Mouse (Mus musculus): ENCODE results near the gene Mrpl45. TPM values are rescaled to one million over a fixed set of nuclear protein-coding genes. Genes with fewer than 3 reads are reported as not detected.
"Not testable (repeated sequence)": the region's sequence is repeated elsewhere in the genome, so short reads cannot be mapped to it uniquely, and the experiment has no call there.

Gene Mrpl45
- total and polyA plus RNA-seq, 3 experiments, result 10.9 to 41.3 (median 34.7) TPM

- DNase-seq, result no peak
These were observed 22.8 kb upstream of the Mrpl45 start for GRCm38 (mm10) chr11:97292731-97293130.

DNA sequence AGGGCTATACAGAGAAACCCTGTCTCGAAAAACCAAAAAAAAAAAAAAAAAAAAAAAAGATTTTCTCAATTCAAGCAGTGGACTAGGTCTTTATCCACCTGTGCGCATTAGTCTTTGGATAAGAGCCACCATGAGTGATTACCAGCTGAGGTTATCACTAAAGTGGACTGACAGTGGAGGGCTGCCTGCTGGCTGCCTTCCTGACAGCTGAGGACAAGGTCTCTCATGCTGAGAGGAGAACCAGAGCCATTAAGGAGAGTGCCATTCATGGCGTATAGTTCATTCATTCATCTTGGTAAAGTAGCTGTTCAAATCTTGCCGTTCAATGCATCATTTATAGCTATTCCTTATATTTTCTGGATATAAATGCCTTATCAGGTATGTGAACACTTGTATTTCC, 19.0 kb upstream of the Mrpl45 start:
- DNase-seq, result peak; percentile 32

- DNase-seq, result no peak
These were observed 15.6 kb upstream of the Mrpl45 start for GRCm38 (mm10) chr11:97299939-97300338.

DNA sequence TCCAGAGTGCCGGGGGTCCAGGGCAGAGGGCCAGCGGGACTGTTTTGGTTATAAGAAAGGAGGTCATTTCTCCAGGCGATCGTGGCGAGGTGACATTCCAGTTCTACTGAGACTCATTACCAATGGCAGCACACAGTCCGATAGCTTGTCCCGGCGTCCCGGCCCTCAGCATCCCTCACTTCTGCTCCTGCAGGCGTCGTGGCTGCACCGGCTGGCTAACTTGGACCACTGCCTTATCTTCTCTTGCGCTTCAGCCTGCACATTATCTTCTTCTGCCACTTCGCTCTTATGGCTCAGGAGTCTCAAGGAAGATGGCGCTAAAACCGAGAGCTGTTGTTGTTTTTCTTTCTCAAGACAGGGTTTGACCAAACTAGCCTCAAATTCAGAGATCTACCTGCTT, 14.1 kb upstream of the Mrpl45 start:
- DNase-seq, result no peak

- DNase-seq, result peak; percentile 69
These were observed 13.2 kb upstream of the Mrpl45 start for GRCm38 (mm10) chr11:97302231-97302781.

DNA sequence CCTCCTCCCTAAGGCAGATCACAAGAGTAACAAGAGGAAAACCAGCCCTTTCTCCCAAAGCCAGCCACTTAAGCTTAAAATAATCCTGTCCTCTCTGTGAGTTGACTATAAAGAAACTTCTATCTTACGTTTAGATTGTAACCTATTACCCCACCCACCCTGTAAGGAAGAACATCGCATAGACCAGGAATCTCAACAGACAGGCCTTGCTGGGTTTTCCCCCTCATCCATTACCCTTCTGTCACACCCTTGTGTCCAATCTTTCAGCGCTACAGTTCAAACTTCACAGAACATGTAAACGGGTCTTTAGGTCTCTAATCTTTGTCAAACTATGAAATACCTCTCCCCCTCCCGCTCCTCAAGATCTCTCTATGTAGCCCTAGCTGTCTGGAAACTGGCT, 10.9 kb upstream of the Mrpl45 start:
- no peak for DNase-seq

DNA sequence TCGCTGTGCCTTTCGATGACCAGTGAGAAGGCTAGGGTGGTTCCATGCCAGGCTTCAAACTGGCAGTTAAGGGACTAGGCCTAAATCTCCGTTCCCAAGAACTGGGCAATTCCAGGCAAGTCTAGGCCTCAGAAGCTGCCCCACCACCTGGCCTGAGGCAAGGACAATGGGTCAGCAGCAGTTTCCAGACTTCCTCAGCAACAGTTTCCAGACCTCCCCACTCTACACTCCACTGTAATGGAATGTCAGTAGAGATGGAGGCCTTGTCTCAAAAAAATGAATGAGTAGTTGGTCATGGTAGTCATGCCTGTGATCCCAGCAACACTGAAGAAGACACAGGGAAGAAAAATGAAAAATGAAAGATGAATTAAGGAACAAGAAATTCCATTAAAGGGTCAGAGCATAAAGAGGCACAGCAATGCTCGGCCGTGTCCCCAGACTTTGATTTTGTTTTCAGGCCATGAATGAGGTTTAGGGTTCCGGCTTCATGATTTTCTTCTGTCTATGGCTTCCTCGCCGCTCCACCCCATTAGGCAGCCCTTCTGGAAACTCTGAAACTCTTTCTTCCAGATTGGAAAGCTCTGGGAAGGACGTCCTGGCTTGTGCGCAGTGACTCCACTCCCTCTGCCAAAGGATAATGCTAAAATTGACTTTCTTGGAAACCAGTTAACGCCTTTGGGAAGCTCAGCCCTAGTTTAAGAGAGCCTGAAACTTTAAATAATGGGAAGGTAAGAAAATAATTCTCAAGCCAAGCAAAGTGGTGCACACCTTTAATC, 8.0 kb upstream of the Mrpl45 start:
- DNase-seq, result no peak

GRCm38 (mm10) chr11:97308806-97309450, 6.6 kb upstream of the Mrpl45 start:
- no peak for DNase-seq

DNA sequence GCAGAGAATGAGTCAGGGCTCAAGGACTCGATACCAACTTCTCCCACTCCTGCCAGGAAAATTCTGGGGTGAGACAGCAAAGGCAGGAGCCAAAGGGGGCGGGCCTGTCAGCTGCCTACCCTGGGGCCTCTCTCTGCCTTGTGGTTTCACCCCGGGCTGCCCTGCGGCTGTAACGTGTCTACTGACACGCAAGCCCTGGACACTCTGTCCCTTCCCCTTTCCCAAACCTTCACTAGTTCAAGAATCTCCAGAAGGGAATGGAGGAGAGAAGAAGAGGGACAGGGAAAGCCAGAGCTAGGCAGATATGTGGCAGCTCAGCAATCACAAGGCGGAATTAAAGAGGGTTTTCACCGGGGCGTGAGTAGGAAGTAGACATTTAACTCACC, 6.1 kb upstream of the Mrpl45 start:
- peak; percentile 97 for DNase-seq

DNA sequence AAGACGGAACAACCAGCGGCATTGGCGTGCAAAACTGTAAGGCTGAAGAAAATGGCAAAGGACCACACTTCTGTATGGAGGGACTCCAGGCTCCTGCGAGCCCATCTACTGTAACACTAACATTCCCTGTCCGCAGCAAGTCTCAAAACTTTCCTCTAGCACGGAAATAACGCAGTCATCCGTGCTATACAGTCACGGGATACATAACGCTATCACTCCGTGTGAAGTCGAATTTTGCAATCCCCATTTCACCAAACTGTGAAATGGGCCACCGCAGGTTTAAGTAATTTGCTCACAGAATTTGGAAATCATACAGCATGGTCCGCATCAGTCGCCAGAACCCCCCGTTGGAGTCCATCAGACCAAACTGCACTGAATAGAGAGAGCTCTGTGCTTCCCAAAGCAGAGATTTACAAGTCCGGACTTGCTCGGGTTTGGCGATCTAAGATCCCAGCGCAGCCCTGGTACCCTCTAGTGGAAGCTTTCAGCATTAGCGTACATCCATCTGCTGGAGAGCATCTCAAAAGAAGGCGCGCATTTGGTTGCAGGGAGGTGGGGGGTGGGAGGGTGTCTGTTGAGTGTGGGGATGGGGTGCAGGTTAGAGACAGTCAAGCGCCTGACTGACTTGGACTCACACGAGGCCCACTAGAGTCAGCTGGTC, 5.5 kb upstream of the Mrpl45 start:
- peak; percentile 89 for DNase-seq

DNA sequence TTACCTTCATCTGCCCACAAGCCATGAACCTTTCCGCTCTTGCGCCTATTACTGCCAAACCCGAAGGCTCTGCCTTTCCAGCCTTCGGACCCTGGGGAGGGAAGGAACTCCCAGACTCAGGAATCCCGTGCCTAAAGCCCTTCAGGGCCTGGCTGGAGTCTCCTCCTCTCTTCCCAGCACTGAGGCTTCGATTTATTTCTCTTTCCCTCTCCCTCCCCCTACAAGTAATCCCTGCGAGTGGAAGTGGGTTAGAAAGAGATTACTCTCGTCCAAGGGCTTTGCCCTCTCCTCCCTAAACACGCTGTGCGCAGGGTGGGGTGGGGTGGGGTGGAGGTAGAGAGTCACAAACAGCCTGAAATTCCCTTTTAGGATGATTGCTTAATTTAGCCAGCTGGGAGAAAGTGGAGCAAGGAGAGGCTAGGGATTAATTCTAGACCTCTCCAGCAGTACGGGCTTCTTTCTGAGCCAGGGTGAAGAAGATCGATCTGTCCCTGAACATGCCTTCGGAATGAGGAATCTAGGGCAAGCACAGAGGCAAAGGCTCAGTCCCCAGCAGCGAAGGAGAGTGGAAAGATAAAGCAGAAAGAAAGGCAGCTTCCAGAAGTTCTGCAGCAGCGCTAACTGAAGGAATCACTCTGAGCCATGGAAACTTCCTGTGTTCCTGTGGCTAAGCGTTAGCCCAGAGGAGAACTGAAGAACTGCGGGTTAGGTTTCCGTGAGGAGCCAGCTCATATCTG, 4.5 kb upstream of the Mrpl45 start:
- peak; percentile 60 for DNase-seq

- not testable (repeated sequence) for DNase-seq
These were observed 2.6 kb upstream of the Mrpl45 start for GRCm38 (mm10) chr11:97312871-97313270.

- DNase-seq, result no peak
These were observed 1.4 kb upstream of the Mrpl45 start for GRCm38 (mm10) chr11:97314110-97314509.

- DNase-seq, result no peak
These were observed 589 bp upstream of the Mrpl45 start for GRCm38 (mm10) chr11:97314751-97315503.

- DNase-seq, result no peak
These were observed 5.7 kb downstream of the Mrpl45 start for GRCm38 (mm10) chr11:97321197-97321596.

DNA sequence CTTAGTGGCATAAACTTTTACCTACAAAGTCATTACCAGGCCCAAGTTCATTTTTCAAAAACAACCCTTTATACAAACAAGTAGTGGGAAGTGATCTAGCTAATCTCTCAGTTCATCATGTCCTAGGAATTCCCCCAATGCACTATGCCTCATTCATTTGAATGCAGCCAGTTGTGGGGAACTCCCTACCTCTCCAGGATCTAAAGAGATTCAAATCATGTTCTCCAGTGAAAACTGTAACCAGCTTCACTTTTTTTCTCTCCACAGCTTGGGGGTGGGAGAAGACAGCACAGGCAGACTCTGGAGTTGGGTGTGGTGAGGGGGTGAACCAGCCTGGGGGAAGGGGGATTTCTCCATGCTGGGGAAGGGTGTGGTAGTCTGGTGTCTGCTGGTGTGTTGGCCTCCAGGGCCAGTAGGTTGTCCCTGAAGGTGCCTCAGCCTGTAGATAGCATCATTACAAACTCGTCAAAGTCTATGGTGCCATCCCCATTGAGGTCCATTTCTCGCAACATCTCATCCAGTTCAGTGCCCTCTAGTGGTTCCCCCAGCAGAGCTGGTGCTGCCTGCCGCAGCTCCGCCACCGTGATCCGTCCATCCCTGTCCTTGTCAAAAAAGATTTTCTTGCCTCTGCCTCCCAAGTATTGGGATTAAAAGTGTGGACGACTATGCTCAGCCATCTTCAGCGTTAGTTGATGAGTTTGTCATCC, 6.5 kb downstream of the Mrpl45 start:
- DNase-seq, result not testable (repeated sequence)

DNA sequence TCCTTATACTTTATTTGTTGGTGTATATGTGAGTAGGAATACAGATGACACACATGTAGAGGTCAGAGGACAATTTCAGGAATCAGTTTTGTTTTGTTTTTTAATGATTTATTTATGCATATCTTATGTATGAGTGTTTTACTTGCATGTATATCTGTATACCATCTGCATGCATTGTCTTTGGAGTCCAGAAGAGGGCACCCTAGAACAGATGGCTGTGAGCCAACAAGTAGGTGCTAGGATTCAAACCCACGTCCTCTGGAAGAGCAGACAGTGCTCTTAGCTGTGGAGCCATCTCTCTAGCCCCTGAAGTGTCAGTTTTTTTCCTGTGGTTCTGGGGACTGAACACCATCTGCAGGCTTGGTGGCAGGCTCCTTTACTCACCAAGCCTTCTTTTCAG, 9.7 kb downstream of the Mrpl45 start:
- no peak for DNase-seq

GRCm38 (mm10) chr11:97328148-97328547, 12.6 kb downstream of the Mrpl45 start:
- peak; percentile 60 for DNase-seq

GRCm38 (mm10) chr11:97330315-97330714, 14.8 kb downstream of the Mrpl45 start:
- no peak for DNase-seq

All from adrenal gland, adult 2 months (tissue).